Mouse (Mus musculus) kidney, adult 10 weeks (tissue): ENCODE data around the gene Krtcap2. TPM values are rescaled to one million over a fixed set of nuclear protein-coding genes. Genes with fewer than 3 reads are reported as not detected.

Source experiments
- polyA plus RNA-seq: library from polyadenylated mRNA; stranded (reverse); fragments of 350-450 nt; fragmentation: Illumina TruSeq; extraction: RNeasy Lipid Tissue Mini Kit (QIAGEN cat#74804); gene quantifications from one replicate; pipeline ENCODE4 v1.2.3, GENCODE M21; 2014; ENCODE audit warnings: low read depth, low replicate concordance

Gene Krtcap2
- polyA plus RNA-seq = 27.7 TPM

DNA sequence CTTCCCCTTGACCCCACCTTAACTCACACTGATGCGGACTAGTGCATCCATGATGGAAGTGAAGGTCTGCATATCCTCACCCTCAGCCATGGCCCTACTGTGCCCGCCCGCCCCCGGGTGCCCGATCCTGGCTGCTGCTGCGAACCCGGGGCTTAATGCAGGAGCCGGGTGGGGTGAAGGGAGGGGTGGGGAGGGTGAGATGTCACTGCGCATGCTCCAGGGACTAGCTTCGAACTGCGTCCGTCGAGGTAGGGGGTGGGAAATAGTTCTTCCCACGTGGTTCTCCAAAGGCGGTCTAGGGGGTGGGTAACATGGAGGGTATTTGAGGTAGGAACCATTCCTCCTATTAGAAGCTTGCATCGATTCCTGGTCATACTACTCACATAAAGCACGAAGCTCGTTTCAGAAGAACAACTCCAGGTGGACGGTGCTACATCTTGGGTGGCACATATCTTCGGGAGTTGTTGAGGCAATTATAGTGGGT lies at the start of gene Krtcap2:
Krtcap2 (plus strand) TSS at position 279 of the 484 bp plus-strand sequence.

GRCm38 (mm10) chr3:89202253-89203141 lies 43.3 kb upstream of the Krtcap2 start, which contains the start of gene Gba:
TSS of gene Gba (plus strand) at chr3:89202928.

DNA sequence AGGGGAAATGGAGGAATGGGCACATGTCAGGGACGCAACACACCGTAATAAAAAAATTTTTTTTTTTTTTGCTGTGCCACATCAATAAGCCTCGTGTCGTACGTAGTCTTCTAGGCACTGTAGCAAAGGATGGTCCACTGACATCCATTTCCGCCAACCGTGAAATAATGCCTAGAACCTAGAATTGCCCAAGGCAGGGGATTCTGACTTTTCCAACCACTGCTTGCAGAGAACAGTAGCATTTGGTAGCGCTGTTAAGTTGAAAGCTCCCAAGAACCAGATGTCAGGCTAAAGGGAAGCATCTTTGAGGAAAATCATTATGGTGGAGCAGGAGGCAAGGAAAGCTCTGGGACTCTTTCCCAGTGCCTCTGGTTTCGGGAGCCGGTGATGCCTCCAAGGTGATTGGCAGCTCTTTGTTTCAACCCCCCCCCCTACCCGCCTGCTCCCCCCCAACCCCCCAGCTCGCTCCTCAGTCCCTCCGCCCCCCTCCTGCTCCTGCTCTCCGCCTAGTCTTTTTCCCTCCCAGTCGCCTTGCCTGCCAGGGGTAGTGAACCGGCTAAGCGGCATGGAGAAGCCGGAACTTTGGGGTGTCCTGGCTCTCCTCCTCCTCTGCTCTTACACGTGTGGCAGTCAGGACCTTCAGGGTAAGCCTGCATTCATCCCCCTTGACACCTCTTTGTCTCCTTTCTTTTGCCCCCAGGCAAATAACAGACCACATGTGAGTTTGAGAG lies 30.9 kb upstream of the Krtcap2 start, which contains the start of gene Thbs3:
Thbs3 (plus strand) TSS at position 500 of the 731 bp plus-strand sequence.

DNA sequence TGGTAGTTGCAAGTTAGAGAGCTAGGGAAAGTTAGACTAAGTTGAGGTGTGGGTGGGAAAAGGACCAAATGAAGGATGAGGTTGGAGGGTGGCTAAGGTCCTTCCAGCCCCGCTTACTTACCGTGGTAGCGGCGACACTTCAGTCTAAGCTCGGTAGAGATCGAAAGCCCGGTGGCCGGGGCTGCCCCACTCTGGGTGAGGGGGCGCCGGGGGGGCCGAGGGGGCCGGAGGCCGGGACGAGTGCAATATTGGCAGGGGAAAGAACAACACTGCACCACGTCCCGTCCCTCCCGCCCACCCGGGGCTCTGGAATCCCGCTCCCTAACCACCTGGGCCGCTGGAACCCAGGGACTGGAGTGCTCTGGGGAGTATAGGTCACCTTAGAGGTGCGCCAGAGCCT lies 18.9 kb upstream of the Krtcap2 start, which contains the start of gene Mtx1:
Mtx1 (minus strand) TSS at position 189 of the 400 bp plus-strand sequence.

GRCm38 (mm10) chr3:89228836-89229235 lies 16.9 kb upstream of the Krtcap2 start, which contains the start of gene Muc1:
TSS of gene Muc1 (plus strand) at chr3:89229057.

GRCm38 (mm10) chr3:89246261-89247100 lies 715 bp downstream of the Krtcap2 start, which contains the start of gene Trim46:
TSS of gene Trim46 (minus strand) at chr3:89246309.

GRCm38 (mm10) chr3:89259076-89259475 lies 13.3 kb downstream of the Krtcap2 start, which contains the start of gene Dpm3:
TSS of gene Dpm3 (plus strand) at chr3:89259358.

DNA sequence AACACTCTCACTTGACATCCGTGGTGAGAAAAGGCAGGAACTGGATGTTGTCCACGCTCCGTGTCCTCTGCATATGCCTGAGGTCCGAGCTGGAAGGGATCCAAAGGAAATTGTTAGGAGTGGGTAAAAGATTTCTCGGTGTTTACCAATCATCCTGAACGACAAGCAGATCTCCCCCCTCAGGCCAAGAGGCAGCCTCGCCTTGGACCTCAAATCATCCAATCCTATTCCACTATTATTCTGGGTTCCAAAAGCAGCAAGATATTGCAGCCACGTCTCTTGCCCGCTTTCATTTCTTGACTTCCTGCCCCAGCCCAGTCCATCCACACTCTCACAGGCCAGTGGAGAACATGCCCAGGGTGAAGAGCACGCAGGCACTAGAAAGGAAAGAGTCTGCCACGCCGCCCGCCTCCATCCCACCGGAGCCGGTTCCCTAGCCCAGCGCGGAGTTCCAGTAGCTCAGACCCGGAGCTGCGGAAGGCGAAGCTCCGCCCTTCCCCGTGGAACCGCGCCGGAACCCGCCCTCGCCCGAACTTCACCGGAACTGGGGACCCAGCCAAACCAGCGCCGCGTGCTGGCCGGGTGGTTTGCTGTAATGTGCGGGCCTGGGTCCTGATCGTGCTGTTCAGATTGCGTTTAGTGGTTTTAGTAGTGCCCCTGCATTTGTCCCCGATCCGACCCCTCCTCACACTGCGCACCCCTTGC lies 24.4 kb downstream of the Krtcap2 start, which contains the start of gene Slc50a1:
Slc50a1 (minus strand) TSS at position 520 of the 705 bp plus-strand sequence.

DNA sequence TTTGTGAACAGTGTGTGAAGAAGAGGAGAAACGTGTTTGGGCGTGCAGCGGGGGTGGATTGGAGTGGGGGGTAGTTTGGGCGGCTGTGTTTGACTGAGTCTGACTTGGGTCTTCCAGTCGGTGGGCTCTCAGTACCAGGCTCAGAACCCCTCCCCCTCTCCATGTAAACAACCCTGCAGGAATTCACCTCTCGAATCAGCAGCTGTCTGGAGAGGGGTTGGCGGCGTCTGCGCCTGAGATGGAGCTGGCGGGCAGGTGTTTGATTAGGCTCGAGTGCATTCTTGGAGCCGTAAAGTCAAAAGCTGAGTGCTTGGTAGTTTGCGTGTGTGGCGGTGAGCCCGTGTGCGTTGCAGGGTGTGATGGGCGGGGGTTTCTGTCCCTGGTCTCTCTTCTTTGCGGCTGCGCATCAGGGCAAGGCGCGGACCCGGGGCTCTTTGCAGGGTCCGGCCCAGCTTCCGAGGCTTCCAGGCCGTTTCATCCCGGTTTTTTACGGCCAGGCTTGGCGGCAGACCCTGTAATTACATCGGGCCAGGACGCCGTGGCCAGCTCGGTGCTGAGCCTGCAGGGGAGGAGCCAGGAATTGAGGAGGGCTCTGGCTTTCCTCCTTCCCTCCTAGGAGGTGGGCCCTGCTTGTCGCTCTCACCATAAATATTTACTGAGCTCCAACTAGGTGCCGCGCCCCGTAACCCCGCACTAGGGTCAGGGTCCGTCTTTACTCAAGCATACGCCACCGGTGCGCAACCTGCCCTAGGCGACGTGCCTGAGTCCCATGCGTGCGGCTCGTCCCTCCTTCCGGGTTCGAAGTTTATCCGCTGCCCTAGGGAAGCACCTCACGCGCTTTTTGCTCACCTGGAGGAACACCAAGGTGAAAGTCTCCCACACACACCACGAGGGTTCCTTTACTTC lies 35.1 kb downstream of the Krtcap2 start, which contains the start of gene Efna1:
Efna1 (minus strand) TSS at position 537 of the 906 bp plus-strand sequence.

Other genes starting within 250 kb of the Krtcap2 start
- gene Rusc1, start 152.7 kb upstream of the Krtcap2 start, polyA plus RNA-seq = 5.8 TPM
- gene Gm43738, start 144.9 kb upstream of the Krtcap2 start, polyA plus RNA-seq = not detected
- gene Fdps, start 144.0 kb upstream of the Krtcap2 start, polyA plus RNA-seq = 6.4 TPM
- gene Pklr, start 109.8 kb upstream of the Krtcap2 start, polyA plus RNA-seq = 10.3 TPM
- gene Hcn3, start 85.8 kb upstream of the Krtcap2 start, polyA plus RNA-seq = not detected
- gene Clk2, start 81.2 kb upstream of the Krtcap2 start, polyA plus RNA-seq = 6.5 TPM
- gene Scamp3, start 68.5 kb upstream of the Krtcap2 start, polyA plus RNA-seq = 7.7 TPM
- gene Fam189b, start 62.8 kb upstream of the Krtcap2 start, polyA plus RNA-seq = not detected
- 10.7 TPM for gene Gba, start 43.0 kb upstream of the Krtcap2 start, polyA plus RNA-seq
- 0.73 TPM for gene Thbs3, start 30.8 kb upstream of the Krtcap2 start, polyA plus RNA-seq
- 50.1 TPM for gene Mtx1, start 18.9 kb upstream of the Krtcap2 start, polyA plus RNA-seq
- 9.3 TPM for gene Muc1, start 16.9 kb upstream of the Krtcap2 start, polyA plus RNA-seq
- gene Trim46, start 343 bp downstream of the Krtcap2 start, polyA plus RNA-seq = not detected
- not detected for gene Dpm3, start 13.4 kb downstream of the Krtcap2 start, polyA plus RNA-seq
- gene Slc50a1, start 24.6 kb downstream of the Krtcap2 start, polyA plus RNA-seq = 10.2 TPM
- 8.2 TPM for gene Efna1, start 35.2 kb downstream of the Krtcap2 start, polyA plus RNA-seq
- not detected for gene Efna3, start 77.0 kb downstream of the Krtcap2 start, polyA plus RNA-seq
- gene Efna4, start 92.1 kb downstream of the Krtcap2 start, polyA plus RNA-seq = not detected
- gene Adam15, start 104.0 kb downstream of the Krtcap2 start, polyA plus RNA-seq = 4.4 TPM
- not detected for gene Dcst2, start 116.0 kb downstream of the Krtcap2 start, polyA plus RNA-seq
- gene Dcst1, start 119.3 kb downstream of the Krtcap2 start, polyA plus RNA-seq = not detected
- 2.8 TPM for gene Zbtb7b, start 148.8 kb downstream of the Krtcap2 start, polyA plus RNA-seq
- gene Lenep, start 156.8 kb downstream of the Krtcap2 start, polyA plus RNA-seq = 1.6 TPM
- 1.8 TPM for gene Flad1, start 165.9 kb downstream of the Krtcap2 start, polyA plus RNA-seq
- gene Cks1b, start 172.4 kb downstream of the Krtcap2 start, polyA plus RNA-seq = 1.6 TPM
- 16.6 TPM for gene Shc1, start 172.5 kb downstream of the Krtcap2 start, polyA plus RNA-seq
- 5.3 TPM for gene Pygo2, start 184.2 kb downstream of the Krtcap2 start, polyA plus RNA-seq
- 12.9 TPM for gene Pbxip1, start 190.7 kb downstream of the Krtcap2 start, polyA plus RNA-seq
- gene Pmvk, start 208.6 kb downstream of the Krtcap2 start, polyA plus RNA-seq = not detected